Mouse (Mus musculus): ENCODE data around the gene Mrpl23. TPM values are rescaled to one million over a fixed set of nuclear protein-coding genes. Genes with fewer than 3 reads are reported as not detected.

Mrpl23 gene
- polyA plus RNA-seq, 1 experiment = 15.2 TPM

DNA sequence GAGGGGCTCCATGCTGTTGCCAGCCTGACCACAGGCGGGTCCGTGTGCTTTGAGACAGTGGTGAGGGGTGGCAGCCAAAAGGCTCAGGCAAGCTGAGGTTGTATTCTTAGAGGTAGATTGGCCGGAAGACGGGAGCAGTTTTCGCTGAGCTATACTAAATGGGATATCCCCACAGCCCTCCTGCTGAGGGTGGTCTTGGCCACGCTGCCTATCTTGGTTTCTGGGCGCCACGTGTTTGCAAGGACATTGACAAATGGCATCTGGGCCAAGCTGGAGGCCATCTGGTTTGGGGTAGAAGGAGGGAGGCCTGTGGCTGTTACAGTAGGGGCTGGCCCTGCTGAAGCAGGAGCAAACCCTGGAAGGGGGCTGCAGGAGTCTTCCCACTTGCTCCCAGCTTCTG is 39.0 kb upstream of the Mrpl23 start:
- no peak overlapping the region for H3K4me3 ChIP-seq (ENCODE audit: low read depth, low read length)
- TF ChIP-seq CTCF (IDR thresholded peaks at IDR 0.05; ENCODE audit: low read depth, low read length) = no peak
- no peak for TF ChIP-seq EP300 (IDR thresholded peaks at IDR 0.05; ENCODE audit: insufficient read depth, low read depth, low read length)
- no peak for TF ChIP-seq POLR2A (IDR thresholded peaks at IDR 0.05; ENCODE audit: insufficient read depth, low read length)
- H3K36me3 ChIP-seq (ENCODE audit: control insufficient read depth, insufficient read depth, low read length, poor library complexity, severe bottlenecking) = no peaks in the 10 kb centered on the region
- H3K27me3 ChIP-seq (ENCODE audit: control insufficient read depth, insufficient read depth, low read length, poor library complexity, severe bottlenecking) = no peaks in the 10 kb centered on the region
- no peaks in the 10 kb centered on the region for H3K4me1 ChIP-seq (ENCODE audit: control insufficient read depth, insufficient read depth, low read length)
- H3K27ac ChIP-seq (ENCODE audit: insufficient read depth, low read length) = no peak overlapping the region
- H3K9ac ChIP-seq (ENCODE audit: low read depth, poor library complexity, severe bottlenecking) = no peak overlapping the region
- no peaks in the 10 kb centered on the region for H3K9me3 ChIP-seq (replicated peaks; ENCODE audit: control insufficient read depth, insufficient read depth, low read length, poor library complexity, severe bottlenecking)

DNA sequence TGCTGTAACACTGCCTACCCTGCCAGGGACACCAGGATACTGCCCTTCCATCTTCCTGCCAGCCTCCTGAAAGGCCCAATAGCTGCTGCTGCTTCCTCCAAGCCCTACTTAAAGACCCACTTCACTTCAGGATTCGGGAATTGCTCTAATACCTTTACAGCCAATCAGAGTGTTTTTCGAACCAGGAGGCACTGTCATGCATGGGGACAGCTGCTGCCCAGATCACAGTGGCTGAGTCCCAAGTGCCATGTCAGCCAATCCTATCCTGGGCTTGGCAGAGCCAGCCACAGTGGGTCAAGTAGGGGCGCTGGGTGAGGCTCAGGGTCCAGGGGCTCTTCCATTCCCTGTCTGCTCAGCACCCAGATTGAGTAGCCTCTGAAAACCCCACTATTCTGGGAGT is 36.3 kb upstream of the Mrpl23 start:
- Histone ChIP-seq H3K9me3 (replicated peaks; ENCODE audit: control insufficient read depth, insufficient read depth, low read length, poor library complexity, severe bottlenecking) (no peaks in the 10 kb centered on the region), H3K27ac (ENCODE audit: insufficient read depth, low read length) (no peak overlapping the region), H3K27me3 (ENCODE audit: control insufficient read depth, insufficient read depth, low read length, poor library complexity, severe bottlenecking) (no peaks in the 10 kb centered on the region), H3K4me1 (ENCODE audit: control insufficient read depth, insufficient read depth, low read length) (no peaks in the 10 kb centered on the region), H3K9ac (ENCODE audit: low read depth, poor library complexity, severe bottlenecking) (no peak overlapping the region), H3K36me3 (ENCODE audit: control insufficient read depth, insufficient read depth, low read length, poor library complexity, severe bottlenecking) (no peaks in the 10 kb centered on the region), H3K4me3 (ENCODE audit: low read depth, low read length) (no peak overlapping the region)
- TF ChIP-seq CTCF (IDR thresholded peaks at IDR 0.05; ENCODE audit: low read depth, low read length) = no peak
- TF ChIP-seq POLR2A (IDR thresholded peaks at IDR 0.05; ENCODE audit: insufficient read depth, low read length) = no peak
- TF ChIP-seq EP300 (IDR thresholded peaks at IDR 0.05; ENCODE audit: insufficient read depth, low read depth, low read length) = no peak

DNA sequence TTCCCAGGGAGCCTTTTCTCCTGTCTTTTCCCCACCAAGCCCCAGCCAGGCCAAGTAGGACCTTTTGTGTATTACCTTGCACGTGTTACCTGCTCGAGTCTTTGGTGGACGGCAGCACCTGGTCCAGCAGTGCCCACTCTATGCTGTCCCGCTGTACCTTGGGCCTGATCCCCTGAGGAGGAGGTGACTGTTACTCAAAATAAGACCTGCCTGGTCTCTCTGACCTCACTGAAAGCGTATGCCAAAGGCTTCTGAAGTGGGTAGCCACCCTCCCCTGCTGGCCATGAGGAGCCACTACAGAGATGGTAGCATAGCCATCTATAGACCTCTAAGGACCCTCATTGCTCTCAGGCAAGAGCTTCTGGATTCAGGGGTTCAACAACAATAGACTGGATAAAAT is 35.7 kb upstream of the Mrpl23 start:
- no peaks in the 10 kb centered on the region for H3K4me1 ChIP-seq (ENCODE audit: control insufficient read depth, insufficient read depth, low read length)
- no peak overlapping the region for H3K9ac ChIP-seq (ENCODE audit: low read depth, poor library complexity, severe bottlenecking)
- no peaks in the 10 kb centered on the region for H3K36me3 ChIP-seq (ENCODE audit: control insufficient read depth, insufficient read depth, low read length, poor library complexity, severe bottlenecking)
- no peak overlapping the region for H3K27ac ChIP-seq (ENCODE audit: insufficient read depth, low read length)
- no peak overlapping the region for H3K4me3 ChIP-seq (ENCODE audit: low read depth, low read length)
- no peaks in the 10 kb centered on the region for H3K9me3 ChIP-seq (replicated peaks; ENCODE audit: control insufficient read depth, insufficient read depth, low read length, poor library complexity, severe bottlenecking)
- TF ChIP-seq CTCF (IDR thresholded peaks at IDR 0.05; ENCODE audit: low read depth, low read length) (no peak), POLR2A (IDR thresholded peaks at IDR 0.05; ENCODE audit: insufficient read depth, low read length) (no peak), EP300 (IDR thresholded peaks at IDR 0.05; ENCODE audit: insufficient read depth, low read depth, low read length) (no peak)
- no peaks in the 10 kb centered on the region for H3K27me3 ChIP-seq (ENCODE audit: control insufficient read depth, insufficient read depth, low read length, poor library complexity, severe bottlenecking)

DNA sequence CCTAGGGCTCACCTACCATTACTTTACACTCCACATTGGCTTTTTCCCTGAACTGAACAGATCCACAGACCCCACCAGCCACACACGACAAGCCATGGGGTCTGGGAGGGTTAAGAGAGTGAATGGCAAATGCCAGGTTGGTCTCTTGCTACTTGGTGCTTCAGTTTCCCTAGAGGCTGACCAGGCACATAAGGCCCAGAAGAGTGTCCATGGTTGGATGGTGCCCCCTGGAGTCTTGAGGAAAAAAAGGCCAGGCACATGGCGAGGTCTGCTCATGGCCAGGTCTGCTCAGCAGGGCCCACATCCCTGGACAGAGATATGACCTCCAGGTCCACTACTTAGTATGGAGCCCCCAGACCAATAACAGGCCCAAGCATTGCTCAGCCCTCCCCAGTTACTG is 34.7 kb upstream of the Mrpl23 start:
- H3K36me3 ChIP-seq (ENCODE audit: control insufficient read depth, insufficient read depth, low read length, poor library complexity, severe bottlenecking) = no peaks in the 10 kb centered on the region
- no peaks in the 10 kb centered on the region for H3K9me3 ChIP-seq (replicated peaks; ENCODE audit: control insufficient read depth, insufficient read depth, low read length, poor library complexity, severe bottlenecking)
- no peaks in the 10 kb centered on the region for H3K4me1 ChIP-seq (ENCODE audit: control insufficient read depth, insufficient read depth, low read length)
- H3K27me3 ChIP-seq (ENCODE audit: control insufficient read depth, insufficient read depth, low read length, poor library complexity, severe bottlenecking) = no peaks in the 10 kb centered on the region
- TF ChIP-seq EP300 (IDR thresholded peaks at IDR 0.05; ENCODE audit: insufficient read depth, low read depth, low read length) (no peak), CTCF (IDR thresholded peaks at IDR 0.05; ENCODE audit: low read depth, low read length) (peak; percentile 7)
- H3K4me3 ChIP-seq (ENCODE audit: low read depth, low read length) = no peak overlapping the region
- no peak overlapping the region for H3K27ac ChIP-seq (ENCODE audit: insufficient read depth, low read length)
- H3K9ac ChIP-seq (ENCODE audit: low read depth, poor library complexity, severe bottlenecking) = no peak overlapping the region

DNA sequence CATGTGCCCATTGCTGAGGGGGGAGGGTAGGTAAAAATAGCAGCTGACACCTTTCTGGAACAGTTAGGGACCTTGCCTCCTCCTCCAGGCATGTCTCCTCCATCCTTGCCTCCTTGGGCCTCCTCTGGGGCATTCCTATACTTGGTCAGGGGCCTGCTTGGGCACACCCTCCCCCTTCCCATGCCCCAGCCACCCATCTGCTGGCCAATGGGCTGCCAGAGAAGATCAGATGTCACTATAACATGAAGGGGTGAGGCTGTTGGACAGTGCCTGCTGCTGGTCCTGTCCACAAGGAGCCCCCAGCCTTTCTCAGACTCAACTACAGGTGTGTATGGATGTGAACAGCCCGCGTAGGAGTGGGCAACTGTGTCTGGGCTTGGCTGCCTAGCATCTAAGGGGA is 33.9 kb upstream of the Mrpl23 start, which contains the start of gene Tnnt3:
TSS of gene Tnnt3 (plus strand) at position 262 of the 400 bp plus-strand sequence.
- Histone ChIP-seq H3K4me3 (ENCODE audit: low read depth, low read length) (no peak within 1 kb of the TSS), H3K9me3 (replicated peaks; ENCODE audit: control insufficient read depth, insufficient read depth, low read length, poor library complexity, severe bottlenecking) (no peaks in the 10 kb centered on the region), H3K9ac (ENCODE audit: low read depth, poor library complexity, severe bottlenecking) (no peak within 1 kb of the TSS), H3K4me1 (ENCODE audit: control insufficient read depth, insufficient read depth, low read length) (no peaks in the 10 kb centered on the region), H3K36me3 (ENCODE audit: control insufficient read depth, insufficient read depth, low read length, poor library complexity, severe bottlenecking) (no peaks in the 10 kb centered on the region), H3K27me3 (ENCODE audit: control insufficient read depth, insufficient read depth, low read length, poor library complexity, severe bottlenecking) (no peaks in the 10 kb centered on the region), H3K27ac (ENCODE audit: insufficient read depth, low read length) (no peak within 1 kb of the TSS)
- TF ChIP-seq EP300 (IDR thresholded peaks at IDR 0.05; ENCODE audit: insufficient read depth, low read depth, low read length) = no peak
- TF ChIP-seq CTCF (IDR thresholded peaks at IDR 0.05; ENCODE audit: low read depth, low read length) = no peak
- no peak for TF ChIP-seq POLR2A (IDR thresholded peaks at IDR 0.05; ENCODE audit: insufficient read depth, low read length)

DNA sequence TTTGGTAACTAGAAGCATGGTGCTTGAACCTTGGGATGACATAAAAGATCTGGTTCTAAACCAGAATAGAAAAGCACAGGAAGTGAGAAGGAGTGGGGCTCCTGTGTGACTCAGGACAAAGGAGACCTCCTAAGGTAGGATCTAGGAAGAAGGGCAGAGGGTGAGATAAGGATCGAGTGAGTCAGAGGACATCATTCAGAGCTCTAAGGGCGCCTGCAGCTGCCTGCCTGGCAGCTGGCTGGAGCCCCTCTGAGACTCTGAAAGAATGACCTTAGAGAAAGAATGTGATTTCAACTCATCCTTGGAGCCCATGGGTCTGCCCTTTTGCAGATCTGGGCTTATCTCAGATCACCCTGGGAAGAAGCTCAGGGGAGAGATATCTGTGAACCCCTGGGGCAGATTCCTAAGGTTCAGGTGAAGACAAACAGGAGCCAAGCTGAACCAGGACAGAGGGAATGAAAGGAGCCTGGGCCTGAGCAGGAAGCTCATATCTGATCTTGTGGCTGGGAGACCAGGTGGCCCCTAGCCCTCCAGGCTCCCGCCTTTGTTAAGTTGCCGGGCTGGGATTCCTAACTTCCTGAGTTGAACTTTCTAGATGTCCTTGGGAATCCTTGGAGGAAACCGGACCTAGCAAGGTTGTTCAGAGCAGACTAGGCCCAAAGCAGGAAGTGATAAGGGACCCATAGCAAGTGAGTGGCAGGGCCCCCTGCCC is 33.3 kb upstream of the Mrpl23 start:
- H3K9ac ChIP-seq (ENCODE audit: low read depth, poor library complexity, severe bottlenecking) = no peak overlapping the region
- no peak overlapping the region for H3K27ac ChIP-seq (ENCODE audit: insufficient read depth, low read length)
- no peaks in the 10 kb centered on the region for H3K9me3 ChIP-seq (replicated peaks; ENCODE audit: control insufficient read depth, insufficient read depth, low read length, poor library complexity, severe bottlenecking)
- H3K27me3 ChIP-seq (ENCODE audit: control insufficient read depth, insufficient read depth, low read length, poor library complexity, severe bottlenecking) = no peaks in the 10 kb centered on the region
- H3K36me3 ChIP-seq (ENCODE audit: control insufficient read depth, insufficient read depth, low read length, poor library complexity, severe bottlenecking) = no peaks in the 10 kb centered on the region
- no peak overlapping the region for H3K4me3 ChIP-seq (ENCODE audit: low read depth, low read length)
- H3K4me1 ChIP-seq (ENCODE audit: control insufficient read depth, insufficient read depth, low read length) = no peaks in the 10 kb centered on the region
- TF ChIP-seq POLR2A (IDR thresholded peaks at IDR 0.05; ENCODE audit: insufficient read depth, low read length) (no peak), EP300 (IDR thresholded peaks at IDR 0.05; ENCODE audit: insufficient read depth, low read depth, low read length) (peak; percentile 59; the same call in 1 of the 2 replicates)
